Mouse (Mus musculus) heart, embryonic 16.5 days (tissue): Measurements from ENCODE around the gene Shb. TPM values are rescaled to one million over a fixed set of nuclear protein-coding genes. Genes with fewer than 3 reads are reported as not detected.

Experiments used
- ATAC-seq: fragments of 200-750 bp; cut with Nextera tagmentation; replicated peaks from 2 replicates; pipeline ENCODE4 v1.8.0; 2017; ENCODE audit warnings: moderate number of reproducible peaks; ENCODE audit not compliant: insufficient read depth, low FRiP score; ENCODE audit errors: extremely low read depth
- H3K27ac ChIP-seq: fragments of 300-500 bp; sonication (generic); 2 replicates; pipeline ENCODE4 v1.5.1; 2014; ENCODE audit warnings: mild to moderate bottlenecking, low read length, control low read depth, moderate library complexity
- H3K27me3 ChIP-seq: fragments of 300-500 bp; sonication (generic); 2 replicates; pipeline ENCODE4 v1.6.1; 2014; ENCODE audit warnings: low read length, mixed read lengths; ENCODE audit not compliant: control insufficient read depth, insufficient read depth
- H3K36me3 ChIP-seq: fragments of 300-500 bp; sonication (generic); 2 replicates; pipeline ENCODE4 v1.6.1; 2014; ENCODE audit not compliant: control insufficient read depth, insufficient read depth
- H3K4me1 ChIP-seq: fragments of 300-500 bp; sonication (generic); 2 replicates; pipeline ENCODE4 v1.6.1; 2014; ENCODE audit warnings: low read length, mixed read lengths; ENCODE audit not compliant: control insufficient read depth, insufficient read depth
- H3K4me2 ChIP-seq: fragments of 300-500 bp; sonication (generic); 2 replicates; pipeline ENCODE4 v1.6.1; 2014; ENCODE audit warnings: low read depth, mild to moderate bottlenecking, control low read depth, low read length
- H3K4me3 ChIP-seq: fragments of 300-500 bp; sonication (generic); 2 replicates; pipeline ENCODE4 v1.5.1; 2014; ENCODE audit warnings: mild to moderate bottlenecking, control low read depth, low read length
- H3K9ac ChIP-seq: fragments of 300-500 bp; sonication (generic); 2 replicates; pipeline ENCODE4 v1.6.1; 2014; ENCODE audit warnings: low read length, control low read depth
- H3K9me3 ChIP-seq: fragments of 300-500 bp; sonication (generic); replicated peaks from 2 replicates; pipeline ENCODE4 v1.6.1; 2016; ENCODE audit warnings: low read length; ENCODE audit not compliant: control insufficient read depth
- WGBS: fragments of 180-500 bp; shearing (Covaris S2); extraction: QIAGEN DNeasy Blood & Tissue Kit; methylation state at CpG from one replicate; pipeline ENCODE4 v1.1.7; 2014; 5-methylcytosine and 5-hydroxymethylcytosine counted together
- polyA plus RNA-seq: library from polyadenylated mRNA; unstranded; fragments of >200 nt; fragmentation: Nextera tagmentation; extraction: Ambion mirVana; gene quantifications from 2 replicates; pipeline ENCODE4 v1.2.1, GENCODE M21; 2015

Shb gene
- polyA plus RNA-seq, 1 experiment from 2014 or later: 7.6 TPM

DNA sequence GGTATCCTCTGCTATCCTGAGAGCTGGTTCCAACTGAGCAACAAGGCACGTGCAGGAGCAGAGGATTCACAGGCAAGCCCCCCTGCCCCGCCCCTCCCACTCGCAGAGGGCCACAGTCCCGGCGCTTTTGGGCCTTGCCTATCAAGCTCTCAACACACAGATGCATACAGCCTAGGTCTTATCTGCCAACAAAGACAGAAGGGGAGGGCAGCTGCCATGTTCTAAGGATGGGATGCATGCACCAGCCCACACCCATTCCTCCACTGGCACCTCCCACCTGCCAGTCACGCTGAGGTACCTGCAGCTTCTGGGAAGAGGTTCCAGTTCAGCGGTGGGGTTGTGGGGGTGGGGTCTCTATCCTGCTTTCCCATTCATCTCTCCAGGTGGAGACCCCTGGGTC is 39.2 kb downstream of the Shb start:
- no peak for ATAC-seq
- H3K4me2 ChIP-seq: peak overlapping the region; percentile 54
- H3K36me3 ChIP-seq: no peaks in the 10 kb centered on the region
- peaks cover 93% of the 10 kb centered on the region for H3K4me1 ChIP-seq
- H3K27me3 ChIP-seq: no peaks in the 10 kb centered on the region
- peak overlapping the region; percentile 54 for H3K9ac ChIP-seq
- peak overlapping the region; percentile 94 for H3K27ac ChIP-seq
- H3K9me3 ChIP-seq: no peaks in the 10 kb centered on the region
- H3K4me3 ChIP-seq: peak overlapping the region; percentile 7
- WGBS: 13% methylated on average over 7 of the region's 7 CpGs

DNA sequence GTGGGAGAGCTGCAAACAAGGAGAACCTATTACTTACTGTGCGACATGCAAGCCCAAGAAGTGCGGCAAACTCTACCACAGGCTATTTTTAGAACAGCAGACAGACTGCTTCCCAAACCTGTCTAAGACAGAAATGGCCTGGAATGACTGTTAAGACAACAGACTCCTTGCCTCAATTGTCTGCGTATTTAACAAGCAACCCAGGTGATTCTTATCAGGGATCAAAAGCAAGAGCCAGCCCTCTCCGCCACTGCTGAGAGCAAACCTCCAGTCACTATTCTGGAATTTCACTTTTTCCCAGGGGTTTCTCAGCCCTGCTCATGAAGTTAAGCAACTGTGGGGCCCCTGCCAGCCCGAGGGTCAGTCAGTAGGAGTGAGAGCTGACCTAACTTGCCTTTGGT is 39.6 kb downstream of the Shb start:
- WGBS: 16% methylated on average over 5 of the region's 5 CpGs
- no peaks in the 10 kb centered on the region for H3K27me3 ChIP-seq
- no peaks in the 10 kb centered on the region for H3K9me3 ChIP-seq
- H3K4me2 ChIP-seq: peak overlapping the region; percentile 54
- H3K36me3 ChIP-seq: no peaks in the 10 kb centered on the region
- ATAC-seq: no peak
- peak overlapping the region; percentile 94 for H3K27ac ChIP-seq
- peak overlapping the region; percentile 7 for H3K4me3 ChIP-seq
- peak overlapping the region; percentile 54 for H3K9ac ChIP-seq
- H3K4me1 ChIP-seq: peaks cover 93% of the 10 kb centered on the region

DNA sequence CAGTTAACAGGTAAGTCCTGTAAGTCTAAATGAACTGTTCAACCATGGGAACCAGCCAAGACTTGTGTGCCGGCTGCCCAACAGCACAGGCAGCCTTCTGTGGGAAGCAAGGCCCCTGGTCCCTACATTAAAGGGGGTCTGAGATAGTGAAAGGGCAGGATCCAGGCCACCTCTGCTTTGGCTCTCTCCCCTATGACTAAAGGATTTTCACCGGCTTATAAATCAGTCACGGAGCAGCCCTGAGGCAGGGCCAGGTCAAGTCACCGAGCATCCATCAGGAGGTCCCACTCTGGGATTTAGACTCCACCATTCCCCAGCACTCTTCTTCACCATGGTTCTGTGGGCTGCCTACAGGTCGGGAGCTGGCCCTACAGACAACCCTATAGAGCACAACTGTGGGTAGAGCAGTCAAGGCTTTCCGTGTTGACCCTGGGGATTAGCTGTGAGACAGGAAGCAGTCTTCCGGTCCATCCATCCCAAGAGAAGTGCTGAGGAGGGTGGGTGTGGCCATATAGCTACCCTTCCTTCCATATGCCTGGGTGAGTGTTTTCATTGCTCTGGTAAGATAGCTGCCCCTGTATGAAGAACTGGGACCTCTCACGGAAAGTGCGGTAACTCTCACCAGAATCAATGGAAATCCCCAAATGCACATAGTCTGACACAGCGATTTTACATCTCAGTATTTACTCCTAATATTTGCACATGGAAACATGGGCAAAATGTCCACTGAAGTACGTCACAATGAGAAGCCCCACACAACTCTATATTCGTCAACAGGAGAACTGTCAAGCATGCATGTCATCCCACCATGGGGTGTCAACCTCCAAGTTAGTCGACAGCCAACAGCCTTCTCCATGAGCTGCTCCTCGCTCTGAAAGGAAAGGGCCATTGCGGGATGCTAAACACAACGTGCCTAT is 40.3 kb downstream of the Shb start:
- Histone ChIP-seq H3K36me3 (peaks cover 5% of the 10 kb centered on the region; the same call in 1 of the 2 replicates), H3K9ac (peak overlapping the region; percentile 54), H3K27ac (peak overlapping the region; percentile 94), H3K4me1 (peaks cover 93% of the 10 kb centered on the region), H3K4me3 (no peak overlapping the region), H3K9me3 (no peaks in the 10 kb centered on the region), H3K27me3 (no peaks in the 10 kb centered on the region), H3K4me2 (peak overlapping the region; percentile 54)
- no peak for ATAC-seq
- 40% methylated on average over 16 of the region's 16 CpGs for WGBS

DNA sequence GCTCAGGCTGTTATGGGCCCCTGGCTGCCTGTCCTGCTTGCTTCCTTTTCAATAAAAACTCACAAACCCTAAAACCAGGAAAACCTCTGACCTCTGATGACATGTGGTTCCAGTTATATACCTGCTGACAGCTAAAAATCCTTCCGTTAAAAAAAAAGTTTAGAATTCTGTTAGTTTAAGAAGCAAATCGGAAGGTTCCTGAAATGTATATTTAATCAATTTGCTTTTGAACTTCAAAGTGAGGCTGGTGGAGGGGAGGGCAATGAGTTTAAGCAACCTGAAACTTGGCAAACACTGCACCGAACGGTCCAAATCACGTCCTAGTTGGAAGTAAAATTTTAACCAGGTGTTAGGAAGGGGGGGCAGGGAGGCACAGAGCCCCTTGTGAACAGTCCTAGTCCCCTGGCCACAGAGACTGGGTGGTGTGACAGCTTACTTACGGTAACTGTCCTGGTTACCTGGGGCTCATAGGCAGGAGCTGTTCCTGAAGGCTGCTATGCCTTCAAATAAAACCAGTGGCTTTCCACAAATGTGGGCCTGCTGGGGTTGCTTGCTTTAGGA is 41.1 kb downstream of the Shb start:
- Histone ChIP-seq H3K36me3 (peaks cover 8% of the 10 kb centered on the region; the same call in 1 of the 2 replicates), H3K4me1 (peaks cover 88% of the 10 kb centered on the region), H3K27me3 (no peaks in the 10 kb centered on the region), H3K27ac (peak overlapping the region; percentile 96), H3K4me3 (no peak overlapping the region), H3K9me3 (no peaks in the 10 kb centered on the region), H3K9ac (peak overlapping the region; percentile 8), H3K4me2 (no peak overlapping the region)
- WGBS: 52% methylated on average over 6 of the region's 6 CpGs
- ATAC-seq: no peak

DNA sequence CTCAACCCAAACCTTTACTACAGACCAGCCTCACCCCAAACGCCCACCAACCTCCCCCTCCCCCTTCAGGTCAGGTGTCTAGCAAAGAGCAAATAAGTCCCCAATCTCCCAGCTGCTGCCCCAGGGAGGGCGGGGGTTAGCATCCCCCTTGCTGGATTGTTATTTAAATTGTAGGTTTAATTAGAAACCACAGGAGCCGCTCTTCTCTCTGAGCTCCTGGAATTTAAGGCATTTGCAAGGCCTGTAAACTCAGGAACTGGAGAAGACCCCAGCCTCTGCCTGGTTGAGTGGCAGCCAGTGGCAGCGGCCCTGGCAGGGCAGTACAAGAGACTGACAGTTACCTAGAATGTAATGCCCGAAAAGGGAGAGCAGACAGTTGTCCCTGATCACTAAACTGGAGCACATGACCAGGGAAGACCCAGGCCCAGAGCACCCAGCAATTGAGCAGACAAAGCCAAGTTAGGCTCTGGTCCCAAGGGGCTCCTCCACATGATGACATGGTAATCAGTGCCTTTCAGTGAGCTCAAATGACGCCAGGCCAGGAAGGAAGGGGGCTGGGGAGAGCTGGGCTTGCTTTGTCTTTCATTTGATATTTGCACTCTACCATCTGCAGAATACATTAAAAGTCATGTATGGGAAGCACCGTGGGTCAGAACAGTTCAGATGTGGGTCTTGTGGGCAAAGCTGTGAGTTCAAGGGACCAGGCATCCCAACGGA is 42.1 kb downstream of the Shb start:
- no peak for ATAC-seq
- Histone ChIP-seq H3K9ac (peak overlapping the region; percentile 62), H3K9me3 (no peaks in the 10 kb centered on the region), H3K27ac (peak overlapping the region; percentile 96), H3K4me3 (peak overlapping the region; percentile 4; the same call in 1 of the 2 replicates), H3K36me3 (peaks cover 8% of the 10 kb centered on the region; the same call in 1 of the 2 replicates), H3K4me1 (peaks cover 88% of the 10 kb centered on the region), H3K27me3 (no peaks in the 10 kb centered on the region), H3K4me2 (peak overlapping the region; percentile 52)
- WGBS: 22% methylated on average over 8 of the region's 8 CpGs

DNA sequence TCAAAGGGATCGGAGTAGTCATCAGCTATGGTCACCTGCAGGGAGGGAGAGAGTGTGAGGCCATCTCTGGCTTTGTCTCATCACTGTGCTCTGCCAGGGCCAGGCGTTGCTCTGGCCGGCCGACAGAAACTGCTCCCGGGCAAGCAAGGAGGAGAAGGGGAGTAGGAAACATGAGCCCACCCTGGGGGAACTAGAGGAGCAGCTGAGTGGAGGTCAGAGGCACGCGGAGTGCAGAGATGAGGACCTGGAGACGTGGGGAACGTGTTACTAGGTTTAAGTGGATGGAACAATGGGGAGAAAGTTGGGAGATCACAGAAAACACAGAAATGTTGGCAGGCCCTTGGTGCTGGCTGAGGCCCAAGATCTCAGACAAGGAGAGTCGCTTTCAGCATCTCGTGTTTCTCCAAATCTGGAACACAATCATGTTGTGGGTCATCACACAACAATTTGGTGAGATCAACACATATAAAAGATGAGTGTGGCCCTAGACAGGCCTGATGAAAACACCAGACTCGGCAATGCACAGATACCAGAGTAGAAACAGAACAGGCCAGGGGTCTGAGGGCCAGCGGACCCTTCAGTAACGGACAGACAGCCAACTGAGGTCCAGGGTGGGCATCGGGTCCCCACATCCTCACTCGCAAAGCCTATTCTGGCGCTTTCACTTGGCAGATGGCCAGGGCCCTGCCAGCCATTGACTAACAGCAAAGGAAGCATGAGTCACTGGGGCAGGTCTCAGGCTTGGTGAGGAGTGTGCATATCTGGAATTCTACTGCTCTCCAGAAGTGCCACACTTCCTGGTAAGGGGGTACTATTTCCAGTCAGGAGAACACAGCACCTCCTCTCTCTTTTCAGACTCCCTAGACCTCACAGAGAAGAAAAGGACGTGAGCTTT is 42.9 kb downstream of the Shb start:
- Histone ChIP-seq H3K36me3 (peaks cover 8% of the 10 kb centered on the region; the same call in 1 of the 2 replicates), H3K27me3 (no peaks in the 10 kb centered on the region), H3K4me3 (peak overlapping the region; percentile 4; the same call in 1 of the 2 replicates), H3K9me3 (no peaks in the 10 kb centered on the region), H3K9ac (peak overlapping the region; percentile 62), H3K27ac (peak overlapping the region; percentile 96), H3K4me2 (peak overlapping the region; percentile 52), H3K4me1 (peaks cover 88% of the 10 kb centered on the region)
- 22% methylated on average over 18 of the region's 18 CpGs for WGBS
- peak; percentile 71 for ATAC-seq

DNA sequence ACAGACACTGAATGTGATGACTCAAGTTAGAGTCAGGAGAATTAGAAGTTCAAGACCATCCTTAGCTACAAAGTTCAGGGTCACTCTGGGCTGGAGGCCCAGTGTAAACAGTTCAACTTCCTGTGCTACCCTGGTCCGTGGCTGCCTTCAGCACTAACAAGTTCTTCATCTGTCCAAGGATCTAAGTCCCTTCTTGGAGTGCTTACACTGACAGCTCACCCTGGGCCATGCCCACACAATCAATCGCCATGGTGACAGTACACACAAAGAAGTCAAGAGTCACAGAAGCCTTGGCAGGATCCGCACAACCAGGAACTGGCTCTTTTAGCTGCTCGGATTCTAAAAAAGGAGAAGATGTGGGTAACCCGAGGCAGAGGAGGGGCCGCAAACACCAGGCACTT is 44.6 kb downstream of the Shb start:
- no peaks in the 10 kb centered on the region for H3K27me3 ChIP-seq
- WGBS: 31% methylated on average over 6 of the region's 6 CpGs
- no peaks in the 10 kb centered on the region for H3K9me3 ChIP-seq
- H3K4me3 ChIP-seq: no peak overlapping the region
- no peak overlapping the region for H3K4me2 ChIP-seq
- ATAC-seq: no peak
- peak overlapping the region; percentile 27; the same call in 1 of the 2 replicates for H3K9ac ChIP-seq
- H3K36me3 ChIP-seq: peaks cover 8% of the 10 kb centered on the region; the same call in 1 of the 2 replicates
- peaks cover 84% of the 10 kb centered on the region for H3K4me1 ChIP-seq
- H3K27ac ChIP-seq: peak overlapping the region; percentile 43

- no peaks in the 10 kb centered on the region for H3K9me3 ChIP-seq
- no peaks in the 10 kb centered on the region for H3K27me3 ChIP-seq
- 48% methylated on average over 5 of the region's 5 CpGs for WGBS
- H3K4me3 ChIP-seq: no peak overlapping the region
- H3K27ac ChIP-seq: peak overlapping the region; percentile 93
- peaks cover 8% of the 10 kb centered on the region; the same call in 1 of the 2 replicates for H3K36me3 ChIP-seq
- H3K9ac ChIP-seq: peak overlapping the region; percentile 39
- H3K4me2 ChIP-seq: no peak overlapping the region
- peaks cover 79% of the 10 kb centered on the region for H3K4me1 ChIP-seq
- ATAC-seq: no peak
Measured at GRCm38 (mm10) chr4:45485024-45485423, 47.2 kb downstream of the Shb start.
